In genomic region chr14:64580862-64581261, GRCm38 (mm10) we compare ENCODE assay signal across 16 mouse cellular contexts.
A peak's percentile ranks its signal among the peaks of the same experiment; 100 is the strongest.
DNase-seq lines count a peak whose midpoint lies in the region; ATAC-seq lines count a peak whose summit lies in the region.
"Had no signal": no experiment of that assay in that cellular context is flagged by ENCODE, and none has a peak within 500 bp of the region (broad histone marks: within the 10 kb centered on the region; RNA-seq: fewer than 3 reads in every experiment).

No protein-coding gene starts in this region.

- no peak for DNase-seq in midbrain, embryonic 10.5 days (ENCODE audit: low spot score)
- DNase-seq in forebrain, embryonic 14.5 days (ENCODE audit: low spot score): no peak
- DNase-seq in left cerebral cortex, adult 8-10 months (ENCODE audit: low spot score in 2 of 2): no peak
- no peak for DNase-seq in spleen, postnatal 14 days (ENCODE audit: low spot score in 2 of 2)
- DNase-seq: adrenal gland, postnatal 14 days; cerebellum, postnatal 14 days; gastrocnemius, adult 2 months; heart, adult 11 months; lung, embryonic 14.5 days had no signal

- H3K4me1 ChIP-seq in midbrain, embryonic 13.5 days (replicated peaks): peaks cover 71% of the 10 kb centered on the region
- peaks cover 31% of the 10 kb centered on the region for H3K4me1 ChIP-seq in midbrain, embryonic 10.5 days
- peaks cover 23% of the 10 kb centered on the region for H3K4me1 ChIP-seq in forebrain, embryonic 14.5 days (ENCODE audit: control insufficient read depth, insufficient read depth, low read length)
- peaks cover 60% of the 10 kb centered on the region for H3K4me1 ChIP-seq in hindbrain, embryonic 15.5 days (replicated peaks)
- H3K4me1 ChIP-seq in neural tube, embryonic 14.5 days (ENCODE audit: control insufficient read depth, insufficient read depth, low read length): peaks cover 45% of the 10 kb centered on the region
- H3K4me1 ChIP-seq: embryonic facial prominence, embryonic 12.5 days; stomach, embryonic 15.5 days had no signal

- no peak overlapping the region for H3K4me3 ChIP-seq in midbrain, embryonic 13.5 days (replicated peaks)
- H3K4me3 ChIP-seq in midbrain, embryonic 10.5 days: no peak overlapping the region
- H3K4me3 ChIP-seq in forebrain, embryonic 14.5 days (ENCODE audit: low read depth, low read length): no peak overlapping the region
- no peak overlapping the region for H3K4me3 ChIP-seq in hindbrain, embryonic 15.5 days
- H3K4me3 ChIP-seq in neural tube, embryonic 14.5 days (ENCODE audit: low read depth, low read length): no peak overlapping the region
- H3K4me3 ChIP-seq: embryonic facial prominence, embryonic 12.5 days; gastrocnemius, adult 2 months; stomach, embryonic 15.5 days had no signal

- H3K27ac ChIP-seq in midbrain, embryonic 13.5 days: peak overlapping the region; percentile 100
- H3K27ac ChIP-seq in midbrain, embryonic 10.5 days (replicated peaks): no peak overlapping the region
- H3K27ac ChIP-seq in forebrain, embryonic 14.5 days (ENCODE audit: low read depth, low read length): peak overlapping the region; percentile 40; the same call in 1 of the 2 replicates
- H3K27ac ChIP-seq in hindbrain, embryonic 15.5 days (replicated peaks): peak overlapping the region; percentile 87
- peak overlapping the region; percentile 89 for H3K27ac ChIP-seq in neural tube, embryonic 14.5 days (ENCODE audit: low read depth, low read length)
- H3K27ac ChIP-seq: embryonic facial prominence, embryonic 12.5 days; gastrocnemius, adult 2 months; stomach, embryonic 15.5 days had no signal

- H3K36me3 ChIP-seq in midbrain, embryonic 13.5 days: no peaks in the 10 kb centered on the region
- no peaks in the 10 kb centered on the region for H3K36me3 ChIP-seq in midbrain, embryonic 10.5 days
- H3K36me3 ChIP-seq in forebrain, embryonic 14.5 days (ENCODE audit: control insufficient read depth, insufficient read depth, low read length): no peaks in the 10 kb centered on the region
- no peaks in the 10 kb centered on the region for H3K36me3 ChIP-seq in hindbrain, embryonic 15.5 days
- H3K36me3 ChIP-seq in neural tube, embryonic 14.5 days (ENCODE audit: control insufficient read depth, insufficient read depth, low read length): no peaks in the 10 kb centered on the region
- H3K36me3 ChIP-seq: embryonic facial prominence, embryonic 12.5 days; stomach, embryonic 15.5 days had no signal

- 30% methylated on average over 6 of the region's 6 CpGs for WGBS in midbrain, embryonic 13.5 days
- 39% methylated on average over 6 of the region's 6 CpGs for WGBS in midbrain, embryonic 10.5 days
- WGBS in forebrain, embryonic 14.5 days: 37% methylated on average over 6 of the region's 6 CpGs
- 18% methylated on average over 6 of the region's 6 CpGs for WGBS in hindbrain, embryonic 15.5 days
- WGBS in neural tube, embryonic 14.5 days: 8% methylated on average over 6 of the region's 6 CpGs

- H3K9ac ChIP-seq in midbrain, embryonic 13.5 days (replicated peaks): peak overlapping the region; percentile 17; the same call in 1 of the 2 replicates
- H3K9ac ChIP-seq in forebrain, embryonic 14.5 days (ENCODE audit: low read length): no peak overlapping the region
- 0 out of 2 replicates have a peak overlapping the region, but pooled peaks have one; percentile 23 for H3K9ac ChIP-seq in hindbrain, embryonic 15.5 days
- peak overlapping the region; percentile 22; the same call in 1 of the 2 replicates for H3K9ac ChIP-seq in neural tube, embryonic 14.5 days (replicated peaks; ENCODE audit: low read depth, low read length)
- H3K9ac ChIP-seq: embryonic facial prominence, embryonic 12.5 days; lung, embryonic 14.5 days; stomach, embryonic 15.5 days had no signal

- no peaks in the 10 kb centered on the region for H3K9me3 ChIP-seq in midbrain, embryonic 13.5 days
- no peaks in the 10 kb centered on the region for H3K9me3 ChIP-seq in midbrain, embryonic 10.5 days (replicated peaks)
- H3K9me3 ChIP-seq in forebrain, embryonic 14.5 days (replicated peaks; ENCODE audit: control insufficient read depth, low read length): no peaks in the 10 kb centered on the region
- no peaks in the 10 kb centered on the region for H3K9me3 ChIP-seq in hindbrain, embryonic 15.5 days
- no peaks in the 10 kb centered on the region for H3K9me3 ChIP-seq in neural tube, embryonic 14.5 days (ENCODE audit: control insufficient read depth, low read length)
- H3K9me3 ChIP-seq: embryonic facial prominence, embryonic 12.5 days; stomach, embryonic 15.5 days had no signal

- 0 out of 2 replicates have a peak, but pooled peaks have one; percentile 5 for ATAC-seq in midbrain, embryonic 13.5 days
- no peak for ATAC-seq in forebrain, embryonic 14.5 days
- no peak for ATAC-seq in hindbrain, embryonic 15.5 days (ENCODE audit: low FRiP score, low read depth)
- no peak for ATAC-seq in neural tube, embryonic 14.5 days (ENCODE audit: low read depth)
- ATAC-seq in megakaryocyte, adult 5-6 weeks (ENCODE audit: poor library complexity, severe bottlenecking): no peak

- H3K27me3 ChIP-seq in midbrain, embryonic 13.5 days: no peaks in the 10 kb centered on the region
- H3K27me3 ChIP-seq in midbrain, embryonic 10.5 days (ENCODE audit: low read depth, poor library complexity, severe bottlenecking): peaks cover 69% of the 10 kb centered on the region
- no peaks in the 10 kb centered on the region for H3K27me3 ChIP-seq in forebrain, embryonic 14.5 days (replicated peaks; ENCODE audit: control insufficient read depth, insufficient read depth, low read length)
- no peaks in the 10 kb centered on the region for H3K27me3 ChIP-seq in hindbrain, embryonic 15.5 days
- H3K27me3 ChIP-seq in neural tube, embryonic 14.5 days (ENCODE audit: control insufficient read depth, insufficient read depth, low read length): no peaks in the 10 kb centered on the region

- H3K4me2 ChIP-seq in midbrain, embryonic 13.5 days (replicated peaks): peak overlapping the region; percentile 28
- no peak overlapping the region for H3K4me2 ChIP-seq in forebrain, embryonic 14.5 days (ENCODE audit: low read length)
- peak overlapping the region; percentile 44 for H3K4me2 ChIP-seq in hindbrain, embryonic 15.5 days
- H3K4me2 ChIP-seq in neural tube, embryonic 14.5 days (ENCODE audit: low read depth, low read length): peak overlapping the region; percentile 40; the same call in 1 of the 2 replicates
- H3K4me2 ChIP-seq: embryonic facial prominence, embryonic 12.5 days; liver, embryonic 11.5 days; lung, embryonic 14.5 days; stomach, embryonic 15.5 days had no signal
